Mouse (Mus musculus) WW6 (cell line): Measurements from ENCODE around the gene Zbed5.
"Not testable (repeated sequence)": the region's sequence is repeated elsewhere in the genome, so short reads cannot be mapped to it uniquely, and the experiment has no call there.

Experiments
- DNase-seq: peaks from one replicate; pipeline ENCODE4 v3.0.0-alpha.2; 2013; ENCODE audit warnings: low read depth, low spot score

Gene Zbed5

GRCm38 (mm10) chr5:129895198-129896088 is at the start of gene Zbed5:
Gene Zbed5, plus strand, starts transcription at chr5:129895723.
- DNase-seq, result peak; percentile 90

- DNase-seq, result peak; percentile 91
Observed at GRCm38 (mm10) chr5:129846752-129847557, 48.6 kb upstream of the Zbed5 start, which contains the start of gene Sumf2. Gene Sumf2, plus strand, starts transcription at chr5:129846986.

GRCm38 (mm10) chr5:129847558-129847820 is 48.0 kb upstream of the Zbed5 start:
- DNase-seq, result no peak

- DNase-seq, result no peak
Observed at GRCm38 (mm10) chr5:129855163-129855562, 40.4 kb upstream of the Zbed5 start.

- DNase-seq, result no peak
Observed at GRCm38 (mm10) chr5:129856414-129856813, 39.1 kb upstream of the Zbed5 start.

- no peak for DNase-seq
Observed at GRCm38 (mm10) chr5:129862325-129862724, 33.2 kb upstream of the Zbed5 start.

- DNase-seq, result no peak
Observed at GRCm38 (mm10) chr5:129864467-129864866, 31.1 kb upstream of the Zbed5 start.

GRCm38 (mm10) chr5:129865841-129866240 is 29.7 kb upstream of the Zbed5 start:
- no peak for DNase-seq

- peak; percentile 81 for DNase-seq
Observed at GRCm38 (mm10) chr5:129869238-129869995, 26.1 kb upstream of the Zbed5 start.

GRCm38 (mm10) chr5:129871238-129871637 is 24.3 kb upstream of the Zbed5 start:
- DNase-seq, result no peak

GRCm38 (mm10) chr5:129873942-129874341 is 21.6 kb upstream of the Zbed5 start:
- DNase-seq, result no peak

- no peak for DNase-seq
Observed at GRCm38 (mm10) chr5:129875098-129875497, 20.4 kb upstream of the Zbed5 start.

- DNase-seq, result no peak
Observed at GRCm38 (mm10) chr5:129877731-129878455, 17.6 kb upstream of the Zbed5 start.

GRCm38 (mm10) chr5:129878946-129879345 is 16.6 kb upstream of the Zbed5 start:
- DNase-seq, result no peak

- no peak for DNase-seq
Observed at GRCm38 (mm10) chr5:129879888-129880287, 15.6 kb upstream of the Zbed5 start.

- no peak for DNase-seq
Observed at GRCm38 (mm10) chr5:129886271-129886670, 9.3 kb upstream of the Zbed5 start.

- peak; percentile 93 for DNase-seq
Observed at GRCm38 (mm10) chr5:129886911-129887636, 8.4 kb upstream of the Zbed5 start, which contains the start of gene Chchd2. Gene Chchd2, minus strand, starts transcription at chr5:129887470.

- not testable (repeated sequence) for DNase-seq
Observed at GRCm38 (mm10) chr5:129890390-129890789, 5.1 kb upstream of the Zbed5 start.

- DNase-seq, result no peak
Observed at GRCm38 (mm10) chr5:129898449-129898848, 2.9 kb downstream of the Zbed5 start, which contains the start of gene Phkg1. Gene Phkg1, minus strand, starts transcription at chr5:129898549.

- no peak for DNase-seq
Observed at GRCm38 (mm10) chr5:129907775-129908174, 12.3 kb downstream of the Zbed5 start.
